Mouse (Mus musculus) forebrain, embryonic 16.5 days (tissue): ENCODE measurements at regions not wholly inside any gene's neighbourhood (a gene's known extent, or its start where the extent isn't known, plus 50 kb on each side); places are given as distances from the start of the nearest gene placed in this dataset.
A peak's percentile ranks its signal among the peaks of the same experiment; 100 is the strongest.

Experiments
- ATAC-seq: fragments of 200-750 bp; cut with Nextera tagmentation; 2 replicates; pipeline ENCODE4 v1.8.0; 2017; ENCODE audit warnings: mild to moderate bottlenecking, moderate library complexity
- H3K27ac ChIP-seq: fragments of 300-500 bp; sonication (generic); 2 replicates; pipeline ENCODE4 v1.5.1; 2014; ENCODE audit warnings: low read length, control low read depth
- H3K27me3 ChIP-seq: fragments of 300-500 bp; sonication (generic); replicated peaks from 2 replicates; pipeline ENCODE4 v1.6.1; 2014; ENCODE audit warnings: low read length; ENCODE audit not compliant: control insufficient read depth, insufficient read depth
- H3K36me3 ChIP-seq: fragments of 300-500 bp; sonication (generic); 2 replicates; pipeline ENCODE4 v1.6.1; 2014; ENCODE audit not compliant: control insufficient read depth, insufficient read depth
- H3K4me1 ChIP-seq: fragments of 300-500 bp; sonication (generic); replicated peaks from 2 replicates; pipeline ENCODE4 v1.6.1; 2014; ENCODE audit warnings: low read length; ENCODE audit not compliant: control insufficient read depth, insufficient read depth
- H3K4me2 ChIP-seq: fragments of 300-500 bp; sonication (generic); 2 replicates; pipeline ENCODE4 v1.6.1; 2014; ENCODE audit warnings: mild to moderate bottlenecking, low read length, control low read depth
- H3K4me3 ChIP-seq: fragments of 300-500 bp; sonication (generic); replicated peaks from 2 replicates; pipeline ENCODE4 v1.5.1; 2014; ENCODE audit warnings: mild to moderate bottlenecking, low read length, control low read depth
- H3K9ac ChIP-seq: fragments of 300-500 bp; sonication (generic); replicated peaks from 2 replicates; pipeline ENCODE4 v1.6.1; 2014; ENCODE audit warnings: low read depth, low read length, control low read depth
- H3K9me3 ChIP-seq: fragments of 300-500 bp; sonication (generic); 2 replicates; pipeline ENCODE4 v1.6.1; 2016; ENCODE audit warnings: low read length; ENCODE audit not compliant: control insufficient read depth
- whole genome bisulfite sequencing: fragments of 180-500 bp; shearing (Covaris S2); extraction: QIAGEN DNeasy Blood & Tissue Kit; methylation state at CpG from one replicate; pipeline ENCODE4 v1.1.7; 2014; 5-methylcytosine and 5-hydroxymethylcytosine counted together

- Histone ChIP-seq H3K9ac (no peak overlapping the region), H3K4me1 (no peaks in the 10 kb centered on the region), H3K36me3 (no peaks in the 10 kb centered on the region), H3K9me3 (no peaks in the 10 kb centered on the region), H3K4me2 (no peak overlapping the region), H3K27ac (no peak overlapping the region), H3K27me3 (no peaks in the 10 kb centered on the region), H3K4me3 (no peak overlapping the region)
- 88% methylated on average over 3 of the region's 3 CpGs for WGBS
- ATAC-seq: no peak
Measured at GRCm38 (mm10) chr16:78641205-78641604, 64.7 kb upstream of the D16Ertd472e start.

GRCm38 (mm10) chr16:78637452-78637851 is 60.9 kb upstream of the D16Ertd472e start:
- 93% methylated on average over 6 of the region's 6 CpGs for WGBS
- Histone ChIP-seq H3K9ac (no peak overlapping the region), H3K4me3 (no peak overlapping the region), H3K4me2 (no peak overlapping the region), H3K9me3 (no peaks in the 10 kb centered on the region), H3K36me3 (no peaks in the 10 kb centered on the region), H3K4me1 (no peaks in the 10 kb centered on the region), H3K27ac (no peak overlapping the region), H3K27me3 (no peaks in the 10 kb centered on the region)
- no peak for ATAC-seq

- no peak overlapping the region for H3K9ac ChIP-seq
- no peaks in the 10 kb centered on the region for H3K36me3 ChIP-seq
- H3K4me2 ChIP-seq: no peak overlapping the region
- peak; percentile 72; the same call in 1 of the 2 replicates for ATAC-seq
- H3K9me3 ChIP-seq: no peaks in the 10 kb centered on the region
- no peak overlapping the region for H3K27ac ChIP-seq
- H3K27me3 ChIP-seq: no peaks in the 10 kb centered on the region
- no peaks in the 10 kb centered on the region for H3K4me1 ChIP-seq
- H3K4me3 ChIP-seq: no peak overlapping the region
- 41% methylated on average over 5 of the region's 5 CpGs for WGBS
Measured at GRCm38 (mm10) chr16:78637015-78637414, 60.5 kb upstream of the D16Ertd472e start.

- no peaks in the 10 kb centered on the region for H3K27me3 ChIP-seq
- H3K27ac ChIP-seq: no peak overlapping the region
- ATAC-seq: no peak
- H3K4me1 ChIP-seq: no peaks in the 10 kb centered on the region
- no peak overlapping the region for H3K4me2 ChIP-seq
- no peak overlapping the region for H3K4me3 ChIP-seq
- no peaks in the 10 kb centered on the region for H3K36me3 ChIP-seq
- 85% methylated on average over 5 of the region's 5 CpGs for WGBS
- H3K9me3 ChIP-seq: no peaks in the 10 kb centered on the region
- H3K9ac ChIP-seq: no peak overlapping the region
Measured at GRCm38 (mm10) chr16:78635774-78636173, 59.3 kb upstream of the D16Ertd472e start.

GRCm38 (mm10) chr16:78635257-78635656 is 58.7 kb upstream of the D16Ertd472e start:
- H3K9ac ChIP-seq: no peak overlapping the region
- H3K27ac ChIP-seq: no peak overlapping the region
- no peaks in the 10 kb centered on the region for H3K36me3 ChIP-seq
- no peaks in the 10 kb centered on the region for H3K4me1 ChIP-seq
- H3K27me3 ChIP-seq: no peaks in the 10 kb centered on the region
- no peaks in the 10 kb centered on the region for H3K9me3 ChIP-seq
- peak; percentile 87 for ATAC-seq
- no peak overlapping the region for H3K4me3 ChIP-seq
- WGBS: 25% methylated on average over 8 of the region's 8 CpGs
- no peak overlapping the region for H3K4me2 ChIP-seq

GRCm38 (mm10) chr16:78631797-78632196 is 55.3 kb upstream of the D16Ertd472e start:
- Histone ChIP-seq H3K9ac (no peak overlapping the region), H3K4me2 (no peak overlapping the region), H3K4me3 (no peak overlapping the region), H3K27ac (no peak overlapping the region), H3K4me1 (no peaks in the 10 kb centered on the region), H3K27me3 (no peaks in the 10 kb centered on the region), H3K9me3 (no peaks in the 10 kb centered on the region), H3K36me3 (no peaks in the 10 kb centered on the region)
- WGBS: 80% methylated on average over 5 of the region's 5 CpGs
- ATAC-seq: no peak

- H3K9me3 ChIP-seq: no peaks in the 10 kb centered on the region
- no peak overlapping the region for H3K27ac ChIP-seq
- no peak overlapping the region for H3K4me3 ChIP-seq
- WGBS: 68% methylated on average over 2 of the region's 2 CpGs
- H3K4me1 ChIP-seq: no peaks in the 10 kb centered on the region
- H3K36me3 ChIP-seq: no peaks in the 10 kb centered on the region
- no peak overlapping the region for H3K9ac ChIP-seq
- no peaks in the 10 kb centered on the region for H3K27me3 ChIP-seq
- ATAC-seq: no peak
- no peak overlapping the region for H3K4me2 ChIP-seq
Measured at GRCm38 (mm10) chr16:78626803-78627202, 50.3 kb upstream of the D16Ertd472e start.
